Mouse (Mus musculus) WW6 (cell line): ENCODE results near the gene Efcab11.
"Not testable (repeated sequence)": the region's sequence is repeated elsewhere in the genome, so short reads cannot be mapped to it uniquely, and the experiment has no call there.

ENCODE experiments used
- DNase-seq: peaks from one replicate; pipeline ENCODE4 v3.0.0-alpha.2; 2013; ENCODE audit warnings: low read depth, low spot score

Gene Efcab11

DNA sequence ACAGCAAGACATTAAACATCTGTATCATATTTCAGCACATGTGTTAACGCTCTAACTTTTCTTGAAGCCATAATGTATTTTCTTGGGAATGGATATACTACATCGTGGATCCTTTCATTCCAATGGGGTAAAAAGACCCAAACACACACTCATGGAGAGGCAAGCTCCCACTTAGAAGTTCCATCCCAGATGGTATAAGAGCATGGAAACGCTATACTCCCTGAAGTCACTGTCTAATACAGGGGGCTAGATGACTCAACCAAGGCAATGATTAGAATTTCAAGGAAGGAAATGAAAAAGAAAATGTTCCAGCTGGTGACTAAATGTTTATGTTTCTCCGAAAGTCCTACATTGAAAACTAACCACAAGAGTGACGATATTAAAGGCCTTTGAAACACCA is 76.3 kb downstream of the Efcab11 start:
- DNase-seq: no peak

DNA sequence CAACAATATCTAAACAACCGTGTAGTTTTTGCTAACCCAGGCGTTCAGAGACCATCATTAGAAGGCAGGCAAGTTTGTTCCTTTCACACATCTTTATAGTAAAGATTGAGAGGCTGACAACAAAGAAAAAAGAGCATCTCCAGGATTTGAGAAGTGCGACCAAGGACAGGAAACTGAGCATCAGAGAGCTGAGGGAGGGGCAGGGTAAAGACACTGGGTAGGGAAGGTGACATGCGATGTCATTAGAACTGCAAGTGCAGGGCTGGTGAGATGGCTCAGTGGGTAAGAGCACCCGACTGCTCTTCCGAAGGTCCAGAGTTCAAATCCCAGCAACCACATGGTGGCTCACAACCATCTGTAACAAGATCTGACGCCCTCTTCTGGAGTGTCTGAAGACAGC is 77.5 kb downstream of the Efcab11 start:
- not testable (repeated sequence) for DNase-seq

DNA sequence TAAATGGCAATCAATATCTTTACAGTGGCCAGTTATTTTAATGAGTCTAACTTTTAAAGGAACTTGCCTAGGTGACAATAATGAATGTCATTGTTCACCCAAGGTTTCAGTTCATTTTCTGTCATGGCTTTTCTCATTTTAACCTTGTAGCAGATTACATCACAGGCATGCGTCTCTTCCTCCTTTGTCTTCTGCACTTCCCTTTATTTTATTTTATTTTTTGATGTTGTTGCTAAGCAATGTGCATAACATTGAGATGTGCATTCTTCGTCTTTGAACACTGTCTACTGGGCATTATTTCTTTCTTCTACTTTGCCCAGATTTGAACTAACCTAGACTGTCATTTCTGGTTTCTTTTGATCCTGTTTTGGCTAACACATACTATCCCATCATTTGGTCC is 88.3 kb downstream of the Efcab11 start:
- DNase-seq: no peak

DNA sequence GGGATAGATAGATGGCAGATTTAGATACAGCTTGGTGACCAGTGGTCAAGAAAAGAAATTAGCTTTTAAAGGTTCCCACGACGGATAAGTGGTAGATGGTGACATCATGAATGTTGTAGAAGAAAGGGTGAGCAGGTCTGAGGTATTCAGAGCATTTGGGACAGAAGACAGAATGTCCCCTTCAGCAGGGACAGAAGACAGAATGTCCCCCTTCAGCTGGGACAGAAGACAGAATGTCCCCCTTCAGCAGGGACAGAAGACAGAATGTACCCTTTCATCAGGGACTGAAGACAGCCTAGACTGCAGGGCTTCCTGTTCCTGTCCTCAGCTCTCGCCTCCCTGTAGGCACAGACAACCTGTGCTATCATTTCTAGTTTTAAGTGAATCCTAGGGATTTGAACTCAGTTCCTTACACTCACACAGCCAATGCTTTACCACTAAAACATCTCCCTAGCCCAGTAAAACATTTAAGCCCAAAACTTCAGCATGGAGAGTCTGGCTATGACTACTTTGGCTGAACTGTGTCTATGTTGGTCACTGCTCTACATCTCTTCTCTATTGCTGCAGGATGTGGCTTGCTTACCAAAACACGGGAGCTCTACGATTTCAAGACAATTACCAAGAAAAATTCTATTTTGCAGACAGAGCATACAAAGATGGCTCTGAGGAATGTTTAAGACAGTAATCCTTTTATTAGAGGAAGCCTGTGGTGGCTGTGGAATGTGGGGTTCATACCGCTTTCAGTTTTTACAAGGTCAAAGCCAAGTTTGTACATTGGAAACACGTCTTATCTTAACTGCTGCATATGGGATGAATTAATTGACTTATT is 89.2 kb downstream of the Efcab11 start:
- DNase-seq: no peak

DNA sequence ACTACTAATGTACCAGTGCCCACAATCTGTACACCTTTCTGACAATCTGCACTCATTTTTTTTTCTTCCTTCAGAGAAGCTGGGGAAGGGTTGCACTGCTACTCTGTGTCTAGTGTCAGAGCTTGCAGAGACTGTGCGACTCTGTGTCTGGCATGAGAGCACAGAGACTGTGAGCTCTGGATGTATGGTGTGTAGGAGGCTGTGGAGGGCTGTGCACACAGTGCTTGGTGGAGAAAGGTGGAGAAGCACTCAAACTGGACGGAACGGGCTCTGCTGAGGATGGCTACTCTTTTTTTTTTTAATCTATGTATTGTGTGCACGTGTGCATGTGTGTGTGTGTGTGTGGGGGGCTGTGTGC is 90.1 kb downstream of the Efcab11 start:
- no peak for DNase-seq

DNA sequence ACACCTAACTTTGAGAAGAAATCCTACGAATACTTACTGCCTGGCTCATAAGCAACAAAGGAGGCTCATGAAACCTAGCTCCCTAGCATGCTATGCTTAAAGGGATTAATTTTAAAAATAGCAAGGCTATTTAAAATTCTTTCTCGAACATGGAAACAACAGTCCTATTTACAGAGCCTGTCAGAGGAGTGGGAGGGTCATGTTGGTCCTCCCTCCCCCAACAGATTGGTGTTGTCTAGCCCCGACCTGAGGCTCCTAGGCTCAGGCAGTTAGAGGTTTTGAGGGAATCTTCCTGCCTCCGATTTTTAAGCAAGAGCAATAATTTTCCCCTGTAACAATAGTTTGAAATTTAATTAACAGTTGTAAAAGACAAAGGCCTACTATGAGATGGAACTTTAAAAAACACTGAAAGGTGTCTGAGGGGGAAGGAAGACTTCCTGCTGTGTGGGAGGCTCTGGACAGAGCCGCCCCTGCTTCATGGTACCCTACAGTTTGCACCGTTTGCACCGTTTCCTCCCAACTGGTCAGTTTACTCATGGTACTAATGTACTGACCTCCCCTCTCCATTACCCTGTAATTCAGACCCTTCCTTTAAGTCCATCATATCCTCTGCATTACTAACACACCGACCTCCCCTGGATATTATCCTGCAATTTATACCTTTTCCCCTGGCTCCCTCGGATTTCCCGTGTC is 90.6 kb downstream of the Efcab11 start:
- no peak for DNase-seq

DNA sequence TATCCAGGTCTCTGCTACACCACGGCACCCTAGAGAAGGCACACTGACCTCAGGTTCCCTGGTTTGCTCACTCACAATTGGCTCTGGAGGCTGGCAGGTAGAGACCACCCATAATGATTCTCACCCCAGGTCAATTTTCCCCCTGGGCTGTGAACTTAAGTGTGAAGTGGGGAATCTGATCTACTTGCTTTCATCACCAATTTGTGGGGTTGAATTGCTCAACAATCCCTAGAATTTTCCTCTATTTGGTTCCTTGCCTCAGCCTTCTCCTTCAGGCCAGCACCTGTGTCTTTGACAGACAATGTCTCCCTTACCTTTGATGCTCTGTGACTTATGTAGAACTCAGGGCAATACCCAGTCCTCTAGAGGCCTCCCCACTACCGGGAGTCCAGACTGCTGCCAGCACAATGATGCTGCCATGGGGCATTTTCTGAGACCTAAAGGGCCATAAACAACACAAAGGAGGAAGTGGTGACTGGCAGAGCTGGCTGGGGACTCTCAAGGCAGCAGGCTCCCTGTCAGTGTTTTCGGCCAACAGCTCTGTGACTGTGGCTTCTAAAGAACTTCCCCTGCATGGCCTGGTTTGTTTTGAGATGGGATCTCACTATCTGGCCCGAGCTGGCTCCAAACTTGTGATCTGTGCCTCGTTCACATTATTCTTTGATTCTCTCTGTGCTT is 94.8 kb downstream of the Efcab11 start:
- no peak for DNase-seq

DNA sequence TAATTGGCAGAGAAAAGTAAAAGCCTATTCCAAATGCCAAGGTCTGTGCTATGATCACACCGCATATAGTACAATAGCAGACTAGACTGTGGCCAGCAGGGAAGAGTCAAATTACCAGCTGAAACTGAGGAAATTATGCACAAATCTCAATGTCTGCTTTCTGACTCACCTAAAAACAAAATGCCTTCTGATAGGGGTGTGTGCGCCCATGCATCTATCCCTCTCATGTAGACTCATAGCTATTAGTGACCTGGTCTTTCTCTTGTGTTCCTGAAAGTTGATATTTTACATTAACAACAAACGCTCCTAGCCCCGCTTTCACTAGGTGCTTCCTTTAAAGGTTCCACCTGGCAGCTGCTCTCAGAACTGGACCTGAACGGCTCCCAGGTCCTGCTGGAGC is 102.5 kb downstream of the Efcab11 start:
- DNase-seq: no peak

DNA sequence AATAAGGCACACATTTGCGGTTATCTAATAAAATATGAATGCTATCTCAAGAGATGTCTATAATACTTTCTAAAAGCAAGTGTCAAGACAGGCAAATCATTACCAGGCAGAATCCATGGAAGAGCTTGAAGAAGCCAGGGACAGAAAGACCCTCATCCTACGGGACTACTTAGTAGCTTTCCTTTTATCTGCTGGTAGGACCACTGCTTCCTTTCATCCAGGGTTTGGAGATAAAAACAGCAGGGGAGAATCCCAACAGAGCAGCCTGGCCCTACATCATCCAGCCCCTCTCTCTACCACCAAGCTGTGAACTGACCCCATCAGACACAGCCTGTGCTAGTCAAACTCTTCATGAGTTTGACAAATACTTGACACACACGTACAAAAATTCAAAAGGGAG is 103.8 kb downstream of the Efcab11 start:
- DNase-seq: no peak

DNA sequence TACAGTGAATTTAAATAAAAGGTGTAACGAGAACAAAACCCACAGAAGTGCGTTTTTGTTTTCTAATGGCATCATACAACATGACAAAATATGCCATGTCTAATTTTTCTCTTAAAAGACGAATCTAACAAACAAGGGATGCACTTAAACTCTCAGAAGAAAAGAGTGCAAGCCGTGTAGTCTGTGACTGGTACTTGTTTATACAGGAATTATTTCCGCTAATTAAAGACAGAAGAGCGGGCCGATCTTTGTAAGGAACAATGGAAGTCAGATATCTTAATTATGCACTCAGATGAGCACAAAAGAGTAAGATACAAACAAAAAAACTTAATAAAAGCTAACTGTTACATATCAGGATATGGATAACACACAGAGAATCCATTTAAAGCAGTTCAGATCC is 104.3 kb downstream of the Efcab11 start:
- no peak for DNase-seq

DNA sequence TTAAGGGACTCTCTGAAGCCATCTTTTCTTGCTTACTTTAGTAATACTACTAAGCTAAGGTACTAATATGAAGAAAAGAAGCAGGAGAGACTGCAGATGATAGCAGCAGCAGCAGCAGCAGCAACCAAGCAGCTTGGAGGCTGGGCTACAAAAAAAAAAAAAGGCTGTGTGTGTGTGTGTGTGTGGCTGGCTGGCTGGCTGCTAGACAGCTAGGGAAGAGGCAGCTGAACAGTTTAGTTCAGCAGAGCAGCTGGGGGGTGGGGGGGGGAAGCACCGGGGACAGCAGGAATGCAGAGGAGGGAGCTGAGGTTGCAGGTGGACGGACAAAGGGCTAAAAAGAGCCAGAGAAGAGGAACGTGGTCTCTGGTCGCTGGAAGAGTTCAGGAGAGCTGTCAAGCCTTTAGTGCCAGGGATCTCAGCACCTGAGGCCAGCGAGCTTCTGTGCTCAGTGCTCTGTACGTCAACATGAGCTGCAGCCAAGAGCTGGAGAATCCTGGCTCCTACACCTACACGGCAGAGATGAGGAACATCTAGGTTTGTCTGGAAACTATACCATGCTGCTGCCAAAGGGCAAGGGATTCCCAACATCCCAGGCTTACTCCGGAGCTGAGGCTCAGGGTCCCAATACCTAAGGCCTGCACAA is 107.6 kb downstream of the Efcab11 start:
- DNase-seq: no peak

DNA sequence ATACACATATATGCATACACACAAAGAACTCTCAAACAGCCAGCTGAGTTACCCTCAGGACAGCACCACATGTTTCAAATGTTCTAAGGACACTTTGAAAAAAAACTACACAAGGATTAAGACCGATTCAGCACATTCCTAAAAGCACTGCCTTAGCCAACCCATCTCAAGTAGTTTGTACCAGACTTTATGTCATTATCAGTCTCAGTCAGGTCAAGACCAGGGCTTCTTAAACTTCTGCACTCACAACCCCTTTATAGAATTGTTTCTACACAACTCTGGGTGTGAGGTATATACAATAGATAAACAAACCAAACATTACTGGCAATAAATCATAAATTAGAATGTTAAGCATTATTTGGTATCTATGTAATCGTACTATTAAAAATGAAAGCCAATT is 109.4 kb downstream of the Efcab11 start:
- no peak for DNase-seq

DNA sequence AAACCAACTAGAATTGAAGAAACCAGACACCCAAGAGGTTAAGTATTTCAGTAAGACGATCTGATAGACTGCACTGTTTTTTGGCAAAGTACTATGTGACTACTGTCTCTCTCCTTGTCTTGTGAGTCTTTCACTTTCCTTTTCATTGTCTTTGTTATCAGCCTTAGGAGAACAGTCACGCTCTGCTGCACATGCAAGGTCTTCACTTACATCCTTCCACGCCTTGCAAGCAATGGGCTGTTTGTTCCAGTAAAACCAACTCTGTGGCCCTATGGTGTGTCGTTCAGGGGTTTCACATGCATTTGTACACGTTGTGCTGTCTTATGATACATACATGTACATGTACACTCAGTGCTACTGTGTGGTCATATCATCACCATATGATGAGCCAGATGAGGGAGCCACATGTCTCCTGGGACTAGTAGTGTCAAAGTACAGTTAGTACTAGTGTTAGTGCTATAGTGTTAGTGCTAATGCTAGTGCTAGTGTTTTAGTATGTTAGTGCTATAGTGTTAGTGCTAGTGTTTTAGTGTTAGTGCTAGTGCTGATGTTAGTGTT is 110.5 kb downstream of the Efcab11 start:
- no peak for DNase-seq

DNA sequence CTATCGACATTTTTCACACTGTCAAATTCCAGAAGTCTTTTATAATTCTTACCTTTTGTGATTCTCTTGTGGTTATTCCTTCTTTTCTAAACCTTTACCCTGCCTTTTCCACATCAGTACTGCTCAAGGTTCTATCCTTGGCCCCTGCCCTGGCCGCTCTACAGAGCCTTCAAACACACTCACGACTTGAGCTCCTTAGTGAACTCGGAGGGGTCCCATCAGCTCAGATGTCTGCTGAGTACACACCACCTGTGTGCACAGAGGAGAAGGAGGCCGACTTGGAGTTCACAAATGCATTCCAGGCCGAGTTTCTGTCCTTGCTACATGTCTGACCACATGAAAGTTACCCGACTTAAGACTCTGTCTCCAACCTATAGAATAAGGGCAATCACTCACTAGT is 113.2 kb downstream of the Efcab11 start:
- DNase-seq: no peak

DNA sequence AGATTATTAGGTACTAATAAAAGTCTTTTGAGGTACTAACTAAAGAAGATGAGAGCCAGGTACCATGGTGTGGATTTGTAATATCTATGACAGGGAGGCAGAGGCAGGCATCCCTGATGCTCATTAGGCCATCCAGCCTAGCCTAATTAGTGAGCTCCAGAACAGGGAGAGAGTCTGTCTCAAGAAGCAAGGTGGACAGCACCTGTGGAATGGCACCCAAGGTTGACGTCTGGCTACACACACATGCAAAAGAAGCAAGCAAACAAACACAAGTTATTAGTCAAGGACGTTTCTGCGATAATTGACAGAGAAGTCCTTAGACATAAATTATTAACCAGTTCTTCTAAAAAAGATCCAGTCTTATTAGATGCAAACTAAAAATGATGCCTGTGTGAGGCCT is 114.6 kb downstream of the Efcab11 start:
- no peak for DNase-seq

DNA sequence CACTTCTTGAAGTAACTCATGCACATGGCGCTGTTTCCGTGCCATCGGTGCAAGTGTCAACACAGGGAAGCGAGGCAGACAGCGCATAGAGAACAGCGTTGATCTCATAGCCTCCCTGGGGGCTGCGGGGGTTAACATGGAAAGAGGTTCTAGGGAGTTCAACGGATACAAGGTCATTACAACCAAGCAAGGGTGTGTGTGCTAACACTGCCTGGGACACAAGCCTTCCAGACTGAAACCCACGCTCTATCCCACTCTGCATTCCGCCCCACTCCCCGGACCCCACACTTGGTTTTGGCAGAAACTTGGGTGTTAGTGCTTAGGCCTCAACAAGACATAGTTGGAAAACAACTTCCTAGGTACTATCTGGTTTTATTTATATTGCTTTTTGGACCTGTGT is 116.5 kb downstream of the Efcab11 start:
- no peak for DNase-seq

DNA sequence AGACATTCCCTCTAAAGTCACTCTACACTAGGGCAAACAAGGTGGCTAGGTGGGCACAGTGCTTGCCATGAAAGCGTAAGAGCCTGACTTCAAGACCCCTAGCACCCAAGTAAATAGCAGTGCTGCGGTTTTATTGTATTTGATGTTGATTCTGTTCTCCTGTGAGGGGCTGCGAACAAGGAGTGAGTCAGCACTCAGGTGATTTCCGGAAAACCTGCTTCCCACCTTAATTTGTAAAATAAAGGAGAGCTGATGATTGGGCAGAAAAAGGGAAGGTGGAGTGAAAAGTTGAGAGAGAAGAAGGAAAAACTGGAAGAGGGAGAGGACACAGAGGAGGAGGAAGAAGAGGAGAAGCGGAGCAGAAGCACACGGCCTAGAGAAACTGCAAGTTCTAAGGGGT is 118.3 kb downstream of the Efcab11 start:
- DNase-seq: no peak

DNA sequence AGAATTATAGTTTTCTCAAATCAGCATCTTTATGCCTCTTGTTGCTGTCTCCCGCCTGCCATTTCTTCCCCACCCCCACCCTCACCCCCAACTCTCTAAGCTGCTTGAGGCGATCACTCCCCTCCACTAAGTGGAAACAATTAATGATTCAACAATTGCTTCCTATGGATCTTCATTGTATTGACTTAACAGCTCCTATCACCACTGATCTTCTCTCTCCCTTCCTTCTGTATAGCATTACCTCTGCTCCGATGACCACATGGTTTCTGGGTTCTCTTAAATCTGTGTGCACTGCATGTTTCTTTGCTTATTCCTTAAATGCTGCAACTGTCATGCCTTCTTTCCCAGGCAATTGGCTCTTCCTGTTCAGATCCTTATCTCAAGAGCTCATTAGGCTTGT is 120.2 kb downstream of the Efcab11 start:
- DNase-seq: no peak

DNA sequence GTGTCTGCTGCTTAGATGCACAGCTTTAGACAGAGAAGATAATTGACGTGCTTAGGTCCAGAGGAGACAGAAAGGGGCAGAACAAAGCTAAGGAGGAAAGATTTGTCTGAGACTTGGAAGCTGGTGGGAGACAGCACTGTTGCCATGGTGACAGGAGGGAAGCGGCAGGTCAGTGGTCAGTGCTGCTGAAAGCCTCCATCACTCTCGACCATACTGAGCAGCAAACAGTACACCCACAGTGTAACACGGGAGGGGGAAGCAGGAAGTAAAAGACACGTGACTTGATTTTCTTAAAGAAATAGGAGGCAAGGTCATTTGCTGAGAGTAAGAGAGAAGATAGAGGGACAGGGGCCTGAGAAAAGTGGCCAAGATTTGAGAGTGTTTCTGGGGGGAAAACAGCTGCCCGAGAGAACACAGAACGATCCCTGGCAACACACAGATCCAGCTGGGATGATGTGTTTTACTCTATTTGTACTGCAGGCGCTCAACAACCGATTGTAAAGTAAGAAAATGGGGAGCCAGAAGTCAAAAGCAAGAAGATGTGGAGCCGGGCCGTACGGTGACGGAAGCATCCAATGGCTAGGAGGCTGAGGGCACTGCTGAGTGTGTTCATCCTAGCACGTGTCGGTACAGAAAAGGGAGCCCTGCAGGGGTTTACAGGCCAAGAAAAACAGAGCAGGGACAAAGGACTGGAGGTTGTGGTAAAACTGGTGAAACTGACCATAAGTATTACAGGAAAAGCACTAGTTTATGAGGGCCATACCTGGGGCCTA is 126.3 kb downstream of the Efcab11 start:
- DNase-seq: no peak

DNA sequence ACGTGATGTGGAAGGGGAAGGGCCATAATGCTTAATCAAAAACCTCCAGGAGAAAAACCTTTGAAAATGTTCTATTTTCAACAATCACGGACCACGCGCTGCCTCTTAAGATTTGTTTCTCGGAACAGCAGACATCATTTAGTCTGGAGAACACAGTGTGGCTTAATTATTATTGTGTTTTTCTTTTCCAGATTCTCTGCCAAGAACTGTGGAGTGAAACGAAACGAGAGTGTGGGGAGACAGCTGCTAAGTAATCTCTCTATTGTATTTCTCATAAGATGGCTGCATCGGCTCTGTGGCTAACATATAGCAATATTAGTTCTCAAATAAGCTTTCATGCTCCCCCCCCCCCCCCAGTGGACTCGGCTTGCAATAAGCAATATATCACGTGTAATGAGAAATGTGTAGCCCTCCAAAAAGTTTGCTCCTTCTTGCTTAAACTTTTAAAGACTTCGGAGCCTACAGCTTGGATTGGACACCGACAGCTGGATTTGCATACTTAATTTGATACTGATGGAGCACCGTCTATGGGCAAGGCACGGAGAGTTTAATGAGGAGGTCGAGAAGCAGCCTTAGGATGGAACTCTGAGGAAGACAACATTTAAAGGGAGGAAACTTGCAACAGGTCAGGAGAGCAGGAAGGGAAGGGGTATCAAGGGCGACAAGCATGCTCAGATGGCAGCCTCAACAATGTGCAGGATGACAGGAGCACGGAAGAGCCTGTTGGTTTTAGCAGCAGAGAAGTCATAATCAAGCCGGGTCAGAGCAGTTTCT is 127.1 kb downstream of the Efcab11 start:
- DNase-seq: no peak
